Mouse (Mus musculus) myocyte (in vitro differentiated cells): ENCODE measurements around the gene Stk36. TPM values are rescaled to one million over a fixed set of nuclear protein-coding genes. Genes with fewer than 3 reads are reported as not detected.
A peak's percentile ranks its signal among the peaks of the same experiment; 100 is the strongest.

Source experiments
- H3K27me3 ChIP-seq: one replicate; pipeline ENCODE4 v1.6.1; 2011; ENCODE audit not compliant: control insufficient read depth, insufficient read depth, insufficient read length
- H3K36me3 ChIP-seq: one replicate; pipeline ENCODE4 v1.6.1; 2011; ENCODE audit not compliant: control insufficient read depth, insufficient read depth
- H3K4me2 ChIP-seq: one replicate; pipeline ENCODE4 v1.6.1; 2011; ENCODE audit warnings: low read depth, control low read depth
- H3K4me3 ChIP-seq: one replicate; pipeline ENCODE4 v1.5.1; 2011; ENCODE audit warnings: mild to moderate bottlenecking, control low read depth, moderate library complexity
- H3K79me2 ChIP-seq: one replicate; pipeline ENCODE4 v1.6.1; 2011; ENCODE audit not compliant: control insufficient read depth, insufficient read depth
- H3ac ChIP-seq: one replicate; pipeline ENCODE4 v1.6.1; 2011; ENCODE audit not compliant: control insufficient read depth, insufficient read length
- CEBPB ChIP-seq: IDR thresholded peaks from 2 replicates; pipeline ENCODE4 v1.6.1; 2011; ENCODE audit warnings: mild to moderate bottlenecking, moderate library complexity; ENCODE audit not compliant: poor library complexity, insufficient read depth, severe bottlenecking
- E2F4 ChIP-seq: IDR thresholded peaks from one replicate; pipeline ENCODE4 v1.6.1; 2011; ENCODE audit warnings: mild to moderate bottlenecking, control low read depth, moderate library complexity; ENCODE audit not compliant: insufficient read depth
- MAX ChIP-seq: IDR thresholded peaks from one replicate; pipeline ENCODE4 v1.6.1; 2011; ENCODE audit warnings: low read depth, mild to moderate bottlenecking, control low read depth
- MYOD1 ChIP-seq, 3 experiments: IDR thresholded peaks; one replicate each; pipeline ENCODE4 v1.6.1; 2011; ENCODE audit warnings: control low read depth in 2 of 3, low read depth in 2 of 3, mild to moderate bottlenecking in 2 of 3, moderate library complexity in 1 of 3; ENCODE audit not compliant: insufficient read length in 2 of 3, control insufficient read depth in 1 of 3
- MYOG ChIP-seq, 3 experiments: IDR thresholded peaks; one replicate each; pipeline ENCODE4 v1.6.1; 2011; ENCODE audit warnings: control low read depth in 2 of 3, low read depth in 2 of 3, mild to moderate bottlenecking in 2 of 3; ENCODE audit not compliant: insufficient read length in 2 of 3, control insufficient read depth in 1 of 3, insufficient read depth in 1 of 3
- POLR2A ChIP-seq: IDR thresholded peaks from one replicate; pipeline ENCODE4 v1.6.1; 2011; ENCODE audit warnings: low read depth, mild to moderate bottlenecking, control low read depth, moderate library complexity; ENCODE audit not compliant: insufficient read length
- POLR2AphosphoS2 ChIP-seq: IDR thresholded peaks from one replicate; pipeline ENCODE4 v1.6.1; 2011; ENCODE audit warnings: low read depth, control low read depth; ENCODE audit not compliant: insufficient read length
- REST ChIP-seq: IDR thresholded peaks from one replicate; pipeline ENCODE4 v1.6.1; 2011; ENCODE audit warnings: mild to moderate bottlenecking, control low read depth, moderate library complexity; ENCODE audit not compliant: insufficient read depth, insufficient read length
- SRF ChIP-seq: IDR thresholded peaks from one replicate; pipeline ENCODE4 v1.6.1; 2011; ENCODE audit warnings: low read depth; ENCODE audit not compliant: control insufficient read depth, insufficient read length
- TCF12 ChIP-seq: IDR thresholded peaks from one replicate; pipeline ENCODE4 v1.6.1; 2011; ENCODE audit warnings: mild to moderate bottlenecking, control low read depth; ENCODE audit not compliant: poor library complexity, insufficient read depth, severe bottlenecking
- TCF3 ChIP-seq: IDR thresholded peaks from one replicate; pipeline ENCODE4 v1.6.1; 2011; ENCODE audit warnings: low read depth, control low read depth; ENCODE audit not compliant: insufficient read length
- USF1 ChIP-seq: IDR thresholded peaks from one replicate; pipeline ENCODE4 v1.6.1; 2011; ENCODE audit warnings: low read depth, mild to moderate bottlenecking, control low read depth, moderate library complexity
- polyA plus RNA-seq: library from polyadenylated mRNA; unstranded; fragments of >200 nt; fragmentation: generic; extraction: Trizol; gene quantifications from one replicate; pipeline ENCODE4 v1.2.1, GENCODE M21; 2012; ENCODE audit warnings: missing spikeins

The Stk36 gene
- polyA plus RNA-seq, 1 experiment: 5.2 TPM

DNA sequence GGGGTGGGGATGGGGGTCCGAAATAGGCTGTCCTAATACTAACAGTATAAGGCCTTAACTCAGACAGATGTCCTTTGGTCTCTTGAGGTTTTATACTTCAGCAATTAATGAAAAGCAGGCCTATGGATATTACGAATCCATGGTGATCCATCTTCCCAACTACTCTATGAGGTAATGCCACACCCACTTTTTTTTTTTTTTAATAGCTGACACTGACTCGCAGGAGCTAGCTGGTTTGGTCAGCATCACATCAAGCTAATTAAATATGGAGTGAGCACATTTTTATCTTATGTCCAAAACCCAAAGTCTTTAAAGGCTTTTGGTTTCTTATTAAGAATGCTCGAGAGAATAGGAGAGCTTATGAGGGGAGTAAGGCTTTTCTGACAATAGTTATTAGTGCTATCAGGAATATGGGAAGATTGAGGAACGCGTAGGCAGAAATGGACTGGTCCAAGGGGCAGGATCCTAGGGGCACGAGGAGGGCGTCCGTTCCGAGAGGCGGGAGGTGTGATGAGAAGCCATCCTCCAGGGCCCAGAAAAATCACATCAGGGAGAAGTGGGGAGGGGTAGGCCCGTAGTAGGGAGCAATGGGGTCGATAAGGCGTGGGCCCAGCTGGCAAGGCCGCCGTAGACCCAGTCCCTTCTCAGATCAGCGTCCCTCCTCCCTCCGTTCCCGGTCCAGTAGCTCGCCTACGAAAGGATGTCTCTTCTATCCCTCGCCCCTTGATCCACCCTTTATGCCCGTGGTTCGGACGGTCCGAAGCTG, 561 bp upstream of the Stk36 start:
- TF ChIP-seq POLR2A: no peak
- no peak for TF ChIP-seq USF1
- TF ChIP-seq MYOG (IDR thresholded peaks at IDR 0.05; ENCODE audit: control insufficient read depth in 1 of 3, insufficient read depth in 1 of 3, insufficient read length in 2 of 3, low read depth in 2 of 3): no peak
- no peak for TF ChIP-seq MYOD1 (IDR thresholded peaks at IDR 0.05; ENCODE audit: control insufficient read depth in 1 of 3, insufficient read length in 2 of 3, low read depth in 2 of 3)
- no peak for TF ChIP-seq REST
- TF ChIP-seq TCF3: no peak
- no peak for TF ChIP-seq MAX
- no peak for TF ChIP-seq E2F4
- TF ChIP-seq CEBPB: no peak
- TF ChIP-seq TCF12: no peak
- no peak for TF ChIP-seq SRF
- no peak for TF ChIP-seq POLR2AphosphoS2
- H3ac ChIP-seq: peak overlapping the region; percentile 35
- H3K36me3 ChIP-seq: peaks cover 19% of the 10 kb centered on the region
- no peaks in the 10 kb centered on the region for H3K27me3 ChIP-seq
- peak overlapping the region; percentile 64 for H3K4me3 ChIP-seq
- peaks cover 20% of the 10 kb centered on the region for H3K79me2 ChIP-seq
- peak overlapping the region; percentile 66 for H3K4me2 ChIP-seq

GRCm38 (mm10) chr1:74624183-74624582, 22.9 kb downstream of the Stk36 start:
- Histone ChIP-seq H3K27me3 (no peaks in the 10 kb centered on the region), H3K4me2 (no peak overlapping the region), H3K4me3 (no peak overlapping the region), H3ac (no peak overlapping the region), H3K79me2 (no peaks in the 10 kb centered on the region), H3K36me3 (no peaks in the 10 kb centered on the region)
- TF ChIP-seq TCF12 (no peak), TCF3 (no peak), POLR2A (no peak), CEBPB (no peak), MYOG (IDR thresholded peaks at IDR 0.05; ENCODE audit: control insufficient read depth in 1 of 3, insufficient read depth in 1 of 3, insufficient read length in 2 of 3, low read depth in 2 of 3) (no peak), REST (no peak), MAX (no peak), SRF (no peak), USF1 (no peak), POLR2AphosphoS2 (no peak), MYOD1 (IDR thresholded peaks at IDR 0.05; ENCODE audit: control insufficient read depth in 1 of 3, insufficient read length in 2 of 3, low read depth in 2 of 3) (no peak), E2F4 (no peak)

DNA sequence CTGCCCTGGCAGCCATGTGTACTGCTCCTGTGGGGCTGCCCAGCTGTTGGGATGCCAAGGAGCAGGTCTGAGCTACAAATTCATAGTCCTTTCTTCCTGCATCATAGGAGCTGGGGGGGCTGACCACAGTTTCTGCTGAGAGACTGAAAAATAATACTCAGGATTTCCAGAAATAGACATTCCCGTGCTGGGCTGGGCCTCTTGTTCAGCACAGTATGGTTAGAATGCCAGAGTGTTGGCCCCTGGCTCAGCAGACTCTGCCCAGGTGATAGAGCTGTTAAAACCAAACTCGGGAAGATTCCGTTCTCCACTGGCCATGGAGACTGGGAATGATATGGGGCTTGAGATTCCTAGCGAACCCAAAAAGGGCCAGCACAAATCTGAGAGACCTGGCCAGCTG, 24.8 kb downstream of the Stk36 start:
- Histone ChIP-seq H3K4me2 (peak overlapping the region; percentile 27), H3K27me3 (no peaks in the 10 kb centered on the region), H3K36me3 (no peaks in the 10 kb centered on the region), H3K4me3 (no peak overlapping the region), H3ac (no peak overlapping the region), H3K79me2 (no peaks in the 10 kb centered on the region)
- TF ChIP-seq POLR2A (no peak), SRF (no peak), USF1 (no peak), E2F4 (no peak), POLR2AphosphoS2 (no peak), MAX (no peak), TCF12 (no peak), REST (no peak), CEBPB (no peak), TCF3 (no peak), MYOD1 (IDR thresholded peaks at IDR 0.05; ENCODE audit: control insufficient read depth in 1 of 3, insufficient read length in 2 of 3, low read depth in 2 of 3) (no peak), MYOG (IDR thresholded peaks at IDR 0.05; ENCODE audit: control insufficient read depth in 1 of 3, insufficient read depth in 1 of 3, insufficient read length in 2 of 3, low read depth in 2 of 3) (no peak)

- H3K4me2 ChIP-seq: no peak overlapping the region
- TF ChIP-seq POLR2AphosphoS2 (no peak), CEBPB (no peak), MYOG (IDR thresholded peaks at IDR 0.05; ENCODE audit: control insufficient read depth in 1 of 3, insufficient read depth in 1 of 3, insufficient read length in 2 of 3, low read depth in 2 of 3) (no peak), MAX (no peak), POLR2A (no peak), TCF3 (no peak), TCF12 (no peak), E2F4 (no peak), REST (no peak)
- no peaks in the 10 kb centered on the region for H3K36me3 ChIP-seq
- H3ac ChIP-seq: no peak overlapping the region
- no peak overlapping the region for H3K4me3 ChIP-seq
- no peaks in the 10 kb centered on the region for H3K79me2 ChIP-seq
- H3K27me3 ChIP-seq: no peaks in the 10 kb centered on the region
Observed at GRCm38 (mm10) chr1:74628001-74628400, 26.8 kb downstream of the Stk36 start.
